Mouse (Mus musculus) embryonic fibroblast, embryonic 13.5 days (primary cell): ENCODE results near the gene Sowaha.

Experiments
- CTCF ChIP-seq: IDR thresholded peaks from 2 replicates; pipeline ENCODE4 v1.5.1; 2011; ENCODE audit warnings: mild to moderate bottlenecking, control low read depth, low read length, moderate library complexity, borderline replicate concordance; ENCODE audit not compliant: insufficient read depth
- POLR2A ChIP-seq: IDR thresholded peaks from 2 replicates; pipeline ENCODE4 v1.6.1; 2011; ENCODE audit warnings: low read depth, mild to moderate bottlenecking, control low read depth, low read length, moderate library complexity

DNA sequence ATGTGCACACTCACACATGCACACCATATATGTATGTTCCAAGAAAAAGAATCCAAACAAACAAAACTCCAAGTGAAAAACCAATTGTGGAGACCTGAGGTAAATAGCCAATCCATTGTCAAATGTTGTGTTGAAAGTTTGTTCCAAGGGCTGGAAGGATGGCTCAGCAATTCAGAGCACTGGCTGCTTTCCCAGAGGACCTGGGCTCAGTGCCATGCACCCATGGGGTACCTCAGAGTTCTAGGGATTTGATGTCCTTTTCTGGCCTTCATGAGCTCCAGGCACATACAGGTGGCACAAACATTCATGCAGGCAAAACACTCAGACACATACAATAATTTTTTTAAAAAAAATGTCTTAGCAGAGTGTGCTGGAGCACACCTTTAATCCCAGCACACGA lies 31.5 kb downstream of the Sowaha start:
- TF ChIP-seq CTCF (no peak), POLR2A (no peak)
